Mouse (Mus musculus) mesoderm, embryonic 11.5 days (tissue): Measurements from ENCODE around the gene Crhr1.
A peak's percentile ranks its signal among the peaks of the same experiment; 100 is the strongest.

ENCODE experiments used
- DNase-seq: peaks from one replicate; pipeline ENCODE4 v3.0.0-alpha.2; 2012; ENCODE audit warnings: low read depth, low spot score

Crhr1 gene

DNA sequence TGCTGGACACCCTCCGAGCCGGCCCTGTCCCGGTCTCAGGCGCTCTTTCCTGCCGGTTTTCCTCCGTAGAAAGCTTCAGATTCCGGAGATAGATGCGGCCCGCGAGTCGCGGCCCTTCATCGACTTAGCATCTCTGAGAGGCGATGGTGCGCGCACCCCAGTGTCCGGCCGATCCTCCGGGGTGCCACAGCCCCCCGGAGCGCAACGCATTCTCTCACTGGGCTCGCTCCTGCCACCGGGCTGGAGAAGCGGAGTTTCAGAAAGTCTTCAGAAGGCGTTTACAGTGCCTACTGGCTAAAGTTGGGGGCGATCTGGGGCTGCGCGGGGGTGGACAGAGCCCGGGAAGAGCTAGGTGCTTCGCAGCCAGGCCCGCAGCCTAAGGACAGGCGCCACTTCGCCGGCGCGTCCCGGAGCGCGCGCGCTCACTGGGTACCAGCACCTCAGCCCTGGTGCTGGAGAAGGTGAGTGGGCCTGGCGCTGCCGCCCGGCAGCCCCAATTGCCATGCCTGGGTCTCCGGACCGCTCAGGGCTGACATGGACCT lies 858 bp downstream of the Crhr1 start:
- DNase-seq: no peak

- no peak for DNase-seq
Measured at GRCm38 (mm10) chr11:104138976-104139375, 6.3 kb downstream of the Crhr1 start.

- DNase-seq: no peak
Measured at GRCm38 (mm10) chr11:104144930-104145329, 12.3 kb downstream of the Crhr1 start.

DNA sequence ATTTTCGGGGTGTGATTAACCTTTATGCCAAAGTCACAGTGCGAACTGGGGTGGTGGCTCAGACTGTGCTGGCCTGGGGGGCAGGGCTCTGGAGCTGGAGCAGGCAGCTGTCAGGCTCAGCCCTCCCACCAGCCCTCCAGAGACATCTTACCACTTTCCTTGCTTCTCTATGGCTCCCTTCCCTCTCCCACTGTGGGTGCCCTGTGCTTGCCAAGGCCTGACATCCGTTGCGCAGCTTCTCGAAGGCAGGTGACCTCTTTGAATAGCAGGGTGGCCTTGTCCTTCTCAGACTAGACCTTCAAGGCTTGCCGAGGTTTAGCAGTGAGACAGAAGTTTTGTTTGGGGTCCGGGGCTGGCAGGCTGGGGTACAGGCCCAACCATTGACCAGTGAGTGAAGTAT lies 16.1 kb downstream of the Crhr1 start:
- DNase-seq: no peak

- DNase-seq: no peak
Measured at GRCm38 (mm10) chr11:104150911-104151310, 18.3 kb downstream of the Crhr1 start.

DNA sequence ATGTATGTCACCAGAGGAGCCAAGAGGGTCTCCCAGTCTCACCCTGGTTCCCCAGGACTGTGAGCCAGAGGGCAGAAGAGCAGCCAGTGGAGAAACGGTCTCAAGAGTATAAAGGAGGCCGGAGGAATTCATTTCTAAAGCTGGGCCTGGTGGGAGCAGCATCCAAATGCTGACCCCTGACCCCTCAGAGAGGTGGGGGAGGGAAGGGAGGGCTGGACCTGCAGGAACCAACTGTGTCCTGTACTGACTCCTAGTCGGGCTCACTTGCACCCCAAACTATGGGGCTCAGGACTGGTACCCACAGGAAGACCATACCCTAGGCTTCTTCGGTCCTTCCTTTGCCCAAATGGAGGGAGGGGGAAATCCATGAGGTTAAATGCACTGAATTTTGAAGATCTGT lies 21.7 kb downstream of the Crhr1 start:
- no peak for DNase-seq

GRCm38 (mm10) chr11:104154820-104155635 lies 22.4 kb downstream of the Crhr1 start:
- peak; percentile 36 for DNase-seq

- DNase-seq: no peak
Measured at GRCm38 (mm10) chr11:104155899-104156298, 23.2 kb downstream of the Crhr1 start.

DNA sequence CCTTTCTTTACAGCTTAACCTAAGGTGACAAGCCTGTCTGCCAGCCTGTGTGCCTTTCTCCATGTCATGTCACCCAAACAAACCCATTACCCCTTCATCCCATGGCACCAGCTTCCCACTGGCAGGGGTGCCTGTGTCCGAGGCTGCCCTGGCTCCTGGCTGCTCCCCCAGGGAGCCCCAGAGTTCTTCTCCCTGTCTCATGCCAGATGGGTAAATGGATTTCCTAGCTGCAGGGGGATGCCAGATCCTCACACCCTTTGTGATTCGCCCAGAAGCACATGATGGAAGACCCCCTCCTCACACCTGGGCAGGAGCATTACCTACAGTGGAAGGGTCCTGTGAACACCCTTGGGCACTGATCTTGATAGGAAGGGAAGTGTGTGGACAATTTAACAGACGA lies 23.7 kb downstream of the Crhr1 start:
- no peak for DNase-seq

DNA sequence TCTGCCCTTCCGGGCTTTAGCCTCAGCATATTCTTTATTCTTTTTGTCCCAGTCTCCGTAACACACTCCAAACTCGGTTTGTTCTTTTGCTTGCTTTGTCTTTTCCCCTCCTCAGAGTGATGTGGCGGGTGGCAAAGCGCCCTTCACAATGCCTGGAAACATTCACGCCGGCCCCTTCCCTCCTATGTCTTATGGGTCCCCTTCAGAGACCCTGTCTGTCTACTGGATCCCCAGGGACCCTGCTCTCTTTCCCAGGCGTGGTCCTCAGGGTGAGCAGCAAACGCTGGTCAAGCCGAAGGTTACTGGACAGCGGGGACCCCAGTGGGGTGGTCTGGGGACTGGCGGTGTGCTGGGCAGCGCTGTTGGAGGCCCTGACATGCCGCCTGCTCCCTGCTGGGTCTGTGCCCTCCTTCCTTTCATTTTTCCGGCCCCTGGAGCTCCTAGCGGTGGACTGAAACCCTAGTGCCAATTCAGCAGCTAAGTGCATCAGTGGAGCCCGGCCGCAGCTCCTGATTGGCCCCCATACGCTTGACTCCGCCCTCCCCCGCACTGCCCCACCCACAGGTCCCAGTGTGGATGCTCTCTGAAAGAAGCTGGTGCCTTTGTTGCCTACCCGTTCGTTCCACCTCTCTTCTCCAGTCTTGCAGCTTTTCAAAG lies 25.1 kb downstream of the Crhr1 start:
- peak; percentile 89 for DNase-seq

GRCm38 (mm10) chr11:104158260-104158907 lies 25.7 kb downstream of the Crhr1 start:
- DNase-seq: peak; percentile 21

DNA sequence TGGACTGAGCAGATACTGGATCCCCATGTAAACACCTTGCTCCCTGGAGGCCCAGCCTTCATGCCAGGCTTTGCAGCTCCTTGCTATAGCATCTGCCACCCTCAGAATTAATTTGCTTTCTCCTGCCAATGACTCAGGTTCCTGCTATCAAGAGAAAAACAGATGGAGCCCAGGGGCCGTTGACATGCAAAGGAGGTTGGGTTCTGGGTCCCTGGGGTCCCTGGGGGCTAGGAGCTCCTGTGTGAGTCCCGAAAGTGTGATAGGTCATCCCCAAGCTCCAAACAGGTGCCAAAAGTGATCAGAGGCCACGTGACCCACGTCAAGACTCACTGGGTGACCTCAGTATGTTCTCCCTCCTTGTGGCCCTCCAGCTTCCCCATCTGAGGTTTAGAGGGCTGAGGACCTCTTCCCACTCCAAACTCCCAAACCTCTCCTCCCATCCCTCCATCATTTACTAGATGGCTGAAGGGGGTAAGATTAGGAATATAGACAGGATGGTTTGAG lies 27.2 kb downstream of the Crhr1 start:
- DNase-seq: no peak

GRCm38 (mm10) chr11:104161153-104161552 lies 28.5 kb downstream of the Crhr1 start:
- no peak for DNase-seq

GRCm38 (mm10) chr11:104164257-104164656 lies 31.6 kb downstream of the Crhr1 start:
- DNase-seq: no peak

GRCm38 (mm10) chr11:104171281-104171781 lies 38.7 kb downstream of the Crhr1 start:
- DNase-seq: peak; percentile 79

- DNase-seq: peak; percentile 31
Measured at GRCm38 (mm10) chr11:104178893-104179292, 46.2 kb downstream of the Crhr1 start.

- no peak for DNase-seq
Measured at GRCm38 (mm10) chr11:104179804-104180203, 47.1 kb downstream of the Crhr1 start.

- no peak for DNase-seq
Measured at GRCm38 (mm10) chr11:104182141-104182540, 49.5 kb downstream of the Crhr1 start.

DNA sequence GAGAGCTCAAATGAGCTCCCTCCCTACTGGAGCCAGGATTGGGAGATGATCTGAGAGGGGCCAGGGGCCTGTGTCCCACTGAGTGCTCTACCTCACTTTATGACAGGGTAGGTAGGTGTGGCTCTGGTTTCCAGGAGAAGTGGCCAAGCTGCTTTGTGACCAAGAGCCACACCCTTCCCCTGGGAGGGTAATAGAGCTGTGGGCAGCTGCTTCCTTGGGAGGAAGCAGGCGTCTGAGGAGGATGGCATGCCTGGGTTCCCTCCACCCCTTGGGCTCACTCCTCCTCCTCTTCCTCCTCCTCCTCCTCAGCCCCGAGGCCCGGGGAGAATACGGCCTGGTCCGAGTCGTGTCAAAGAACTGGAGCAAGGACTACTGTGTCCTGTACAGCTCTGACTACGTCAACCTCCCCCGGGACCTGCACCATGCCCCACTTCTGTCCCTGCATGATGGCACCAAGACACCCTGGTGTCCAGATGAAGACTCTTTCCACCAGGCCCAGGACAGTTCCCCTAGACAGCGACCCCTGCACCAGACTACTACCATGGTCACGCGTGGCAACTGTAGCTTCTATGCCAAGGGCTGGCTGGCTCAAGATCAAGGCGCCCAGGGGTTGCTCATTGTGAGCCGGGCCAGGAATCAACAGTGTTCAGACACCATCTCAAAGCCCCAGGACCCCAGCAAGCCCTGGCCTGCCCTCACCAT lies 53.6 kb downstream of the Crhr1 start, which contains the start of gene Sppl2c:
TSS of gene Sppl2c (plus strand) at position 193 of the 702 bp plus-strand sequence.
- DNase-seq: no peak

- no peak for DNase-seq
Measured at GRCm38 (mm10) chr11:104186837-104187150, 54.1 kb downstream of the Crhr1 start.

- DNase-seq: no peak
Measured at GRCm38 (mm10) chr11:104187766-104188165, 55.1 kb downstream of the Crhr1 start.
